Mouse (Mus musculus) myocyte (in vitro differentiated cells): Measurements from ENCODE around the gene Tex264. TPM values are rescaled to one million over a fixed set of nuclear protein-coding genes. Genes with fewer than 3 reads are reported as not detected.
A peak's percentile ranks its signal among the peaks of the same experiment; 100 is the strongest.

Experiments used
- H3K27me3 ChIP-seq: one replicate; pipeline ENCODE4 v1.6.1; 2011; ENCODE audit not compliant: control insufficient read depth, insufficient read depth, insufficient read length
- H3K36me3 ChIP-seq: one replicate; pipeline ENCODE4 v1.6.1; 2011; ENCODE audit not compliant: control insufficient read depth, insufficient read depth
- H3K4me2 ChIP-seq: one replicate; pipeline ENCODE4 v1.6.1; 2011; ENCODE audit warnings: low read depth, control low read depth
- H3K4me3 ChIP-seq: one replicate; pipeline ENCODE4 v1.5.1; 2011; ENCODE audit warnings: mild to moderate bottlenecking, control low read depth, moderate library complexity
- H3K79me2 ChIP-seq: one replicate; pipeline ENCODE4 v1.6.1; 2011; ENCODE audit not compliant: control insufficient read depth, insufficient read depth
- H3ac ChIP-seq: one replicate; pipeline ENCODE4 v1.6.1; 2011; ENCODE audit not compliant: control insufficient read depth, insufficient read length
- CEBPB ChIP-seq: IDR thresholded peaks from 2 replicates; pipeline ENCODE4 v1.6.1; 2011; ENCODE audit warnings: mild to moderate bottlenecking, moderate library complexity; ENCODE audit not compliant: poor library complexity, insufficient read depth, severe bottlenecking
- E2F4 ChIP-seq: IDR thresholded peaks from one replicate; pipeline ENCODE4 v1.6.1; 2011; ENCODE audit warnings: mild to moderate bottlenecking, control low read depth, moderate library complexity; ENCODE audit not compliant: insufficient read depth
- MAX ChIP-seq: IDR thresholded peaks from one replicate; pipeline ENCODE4 v1.6.1; 2011; ENCODE audit warnings: low read depth, mild to moderate bottlenecking, control low read depth
- MYOD1 ChIP-seq, 3 experiments: IDR thresholded peaks; one replicate each; pipeline ENCODE4 v1.6.1; 2011; ENCODE audit warnings: control low read depth in 2 of 3, low read depth in 2 of 3, mild to moderate bottlenecking in 2 of 3, moderate library complexity in 1 of 3; ENCODE audit not compliant: insufficient read length in 2 of 3, control insufficient read depth in 1 of 3
- MYOG ChIP-seq, 3 experiments: IDR thresholded peaks; one replicate each; pipeline ENCODE4 v1.6.1; 2011; ENCODE audit warnings: control low read depth in 2 of 3, low read depth in 2 of 3, mild to moderate bottlenecking in 2 of 3; ENCODE audit not compliant: insufficient read length in 2 of 3, control insufficient read depth in 1 of 3, insufficient read depth in 1 of 3
- POLR2A ChIP-seq: IDR thresholded peaks from one replicate; pipeline ENCODE4 v1.6.1; 2011; ENCODE audit warnings: low read depth, mild to moderate bottlenecking, control low read depth, moderate library complexity; ENCODE audit not compliant: insufficient read length
- POLR2AphosphoS2 ChIP-seq: IDR thresholded peaks from one replicate; pipeline ENCODE4 v1.6.1; 2011; ENCODE audit warnings: low read depth, control low read depth; ENCODE audit not compliant: insufficient read length
- REST ChIP-seq: IDR thresholded peaks from one replicate; pipeline ENCODE4 v1.6.1; 2011; ENCODE audit warnings: mild to moderate bottlenecking, control low read depth, moderate library complexity; ENCODE audit not compliant: insufficient read depth, insufficient read length
- SRF ChIP-seq: IDR thresholded peaks from one replicate; pipeline ENCODE4 v1.6.1; 2011; ENCODE audit warnings: low read depth; ENCODE audit not compliant: control insufficient read depth, insufficient read length
- TCF12 ChIP-seq: IDR thresholded peaks from one replicate; pipeline ENCODE4 v1.6.1; 2011; ENCODE audit warnings: mild to moderate bottlenecking, control low read depth; ENCODE audit not compliant: poor library complexity, insufficient read depth, severe bottlenecking
- TCF3 ChIP-seq: IDR thresholded peaks from one replicate; pipeline ENCODE4 v1.6.1; 2011; ENCODE audit warnings: low read depth, control low read depth; ENCODE audit not compliant: insufficient read length
- USF1 ChIP-seq: IDR thresholded peaks from one replicate; pipeline ENCODE4 v1.6.1; 2011; ENCODE audit warnings: low read depth, mild to moderate bottlenecking, control low read depth, moderate library complexity
- polyA plus RNA-seq: library from polyadenylated mRNA; unstranded; fragments of >200 nt; fragmentation: generic; extraction: Trizol; gene quantifications from one replicate; pipeline ENCODE4 v1.2.1, GENCODE M21; 2012; ENCODE audit warnings: missing spikeins

Gene Tex264
- polyA plus RNA-seq: 111 TPM

GRCm38 (mm10) chr9:106685249-106686101, at the start of gene Tex264:
TSS of gene Tex264 (minus strand) at chr9:106685927.
- peak; percentile 67 for TF ChIP-seq POLR2AphosphoS2
- TF ChIP-seq POLR2A: peak; percentile 80
- TF ChIP-seq MYOD1 (IDR thresholded peaks at IDR 0.05; ENCODE audit: control insufficient read depth in 1 of 3, insufficient read length in 2 of 3, low read depth in 2 of 3): no peak
- Histone ChIP-seq H3K27me3 (no peaks in the 10 kb centered on the region), H3K4me3 (peak within 1 kb of the TSS; percentile 67), H3ac (peak within 1 kb of the TSS; percentile 87), H3K4me2 (peak within 1 kb of the TSS; percentile 81), H3K36me3 (peaks cover 6% of the 10 kb centered on the region), H3K79me2 (peaks cover 11% of the 10 kb centered on the region)

- H3K79me2 ChIP-seq: no peaks in the 10 kb centered on the region
- TF ChIP-seq POLR2AphosphoS2: no peak
- no peak for TF ChIP-seq MAX
- TF ChIP-seq TCF12: no peak
- TF ChIP-seq REST: no peak
- no peak for TF ChIP-seq E2F4
- TF ChIP-seq POLR2A: no peak
- TF ChIP-seq CEBPB: no peak
- TF ChIP-seq SRF: no peak
- TF ChIP-seq TCF3: no peak
- no peak for TF ChIP-seq USF1
- no peaks in the 10 kb centered on the region for H3K36me3 ChIP-seq
- H3K27me3 ChIP-seq: no peaks in the 10 kb centered on the region
- H3ac ChIP-seq: no peak overlapping the region
- H3K4me2 ChIP-seq: no peak overlapping the region
- H3K4me3 ChIP-seq: no peak overlapping the region
These were observed 48.0 kb upstream of the Tex264 start for GRCm38 (mm10) chr9:106733690-106734089.

- Histone ChIP-seq H3K36me3 (no peaks in the 10 kb centered on the region), H3ac (no peak overlapping the region), H3K79me2 (no peaks in the 10 kb centered on the region), H3K4me3 (no peak overlapping the region), H3K27me3 (no peaks in the 10 kb centered on the region), H3K4me2 (no peak overlapping the region)
- TF ChIP-seq REST: no peak
- no peak for TF ChIP-seq E2F4
- TF ChIP-seq MAX: no peak
- no peak for TF ChIP-seq USF1
- no peak for TF ChIP-seq MYOD1 (IDR thresholded peaks at IDR 0.05; ENCODE audit: control insufficient read depth in 1 of 3, insufficient read length in 2 of 3, low read depth in 2 of 3)
- no peak for TF ChIP-seq POLR2AphosphoS2
- TF ChIP-seq MYOG (IDR thresholded peaks at IDR 0.05; ENCODE audit: control insufficient read depth in 1 of 3, insufficient read depth in 1 of 3, insufficient read length in 2 of 3, low read depth in 2 of 3): no peak
- TF ChIP-seq TCF3: no peak
- no peak for TF ChIP-seq POLR2A
- no peak for TF ChIP-seq SRF
- TF ChIP-seq TCF12: no peak
These were observed 43.7 kb upstream of the Tex264 start for GRCm38 (mm10) chr9:106729416-106729815.

DNA sequence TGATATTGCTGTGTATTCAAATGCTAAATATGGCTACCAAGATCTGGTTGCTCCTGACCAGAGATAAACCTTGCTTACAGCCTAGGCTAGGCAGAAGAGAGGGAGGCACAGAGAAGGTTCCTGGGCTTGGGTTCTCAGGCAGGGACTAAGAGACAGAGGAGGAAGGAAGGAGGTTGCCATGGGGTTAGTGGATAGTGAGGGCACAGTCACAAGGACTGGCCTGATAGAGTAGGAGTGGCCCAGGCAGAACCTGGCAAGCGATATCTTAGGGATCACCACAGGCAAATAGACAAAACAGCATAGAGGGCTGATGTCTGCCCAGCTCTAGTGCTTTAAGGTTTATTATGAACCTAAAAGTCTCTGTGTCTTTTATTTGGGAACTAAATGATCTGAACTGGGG, 41.2 kb upstream of the Tex264 start:
- no peak for TF ChIP-seq USF1
- no peak for TF ChIP-seq REST
- no peak for TF ChIP-seq POLR2AphosphoS2
- TF ChIP-seq TCF12: no peak
- no peak for TF ChIP-seq TCF3
- TF ChIP-seq POLR2A: no peak
- TF ChIP-seq MYOG (IDR thresholded peaks at IDR 0.05; ENCODE audit: control insufficient read depth in 1 of 3, insufficient read depth in 1 of 3, insufficient read length in 2 of 3, low read depth in 2 of 3): no peak
- no peak for TF ChIP-seq MAX
- TF ChIP-seq MYOD1 (IDR thresholded peaks at IDR 0.05; ENCODE audit: control insufficient read depth in 1 of 3, insufficient read length in 2 of 3, low read depth in 2 of 3): no peak
- no peak for TF ChIP-seq E2F4
- no peak for TF ChIP-seq SRF
- TF ChIP-seq CEBPB: no peak
- Histone ChIP-seq H3ac (no peak overlapping the region), H3K4me2 (no peak overlapping the region), H3K36me3 (no peaks in the 10 kb centered on the region), H3K79me2 (no peaks in the 10 kb centered on the region), H3K27me3 (no peaks in the 10 kb centered on the region), H3K4me3 (no peak overlapping the region)

- no peaks in the 10 kb centered on the region for H3K79me2 ChIP-seq
- TF ChIP-seq USF1 (no peak), REST (no peak), TCF3 (no peak), POLR2A (no peak), SRF (no peak), CEBPB (no peak), E2F4 (no peak), MAX (no peak)
- H3K4me2 ChIP-seq: no peak overlapping the region
- no peaks in the 10 kb centered on the region for H3K27me3 ChIP-seq
- no peaks in the 10 kb centered on the region for H3K36me3 ChIP-seq
- H3ac ChIP-seq: no peak overlapping the region
- no peak overlapping the region for H3K4me3 ChIP-seq
These were observed 39.7 kb upstream of the Tex264 start for GRCm38 (mm10) chr9:106725435-106725834.
